Mouse (Mus musculus) midbrain, embryonic 16.5 days (tissue): ENCODE measurements around the gene Fancc. TPM values are rescaled to one million over a fixed set of nuclear protein-coding genes. Genes with fewer than 3 reads are reported as not detected.

Experiments
- ATAC-seq: fragments of 200-750 bp; cut with Nextera tagmentation; 2 replicates; pipeline ENCODE4 v1.8.0; 2017; ENCODE audit warnings: moderate TSS enrichment
- H3K27ac ChIP-seq: fragments of 300-500 bp; sonication (generic); 2 replicates; pipeline ENCODE4 v1.5.1; 2014; ENCODE audit warnings: mild to moderate bottlenecking, low read length, mixed read lengths
- H3K27me3 ChIP-seq: fragments of 300-500 bp; sonication (generic); 2 replicates; pipeline ENCODE4 v1.6.1; 2014; ENCODE audit warnings: low read depth, low read length, mixed read lengths; ENCODE audit not compliant: control insufficient read depth, insufficient read depth
- H3K36me3 ChIP-seq: fragments of 300-500 bp; sonication (generic); 2 replicates; pipeline ENCODE4 v1.6.1; 2014; ENCODE audit warnings: mild to moderate bottlenecking, low read length, moderate library complexity, mixed read lengths; ENCODE audit not compliant: control insufficient read depth, insufficient read depth
- H3K4me1 ChIP-seq: fragments of 300-500 bp; sonication (generic); 2 replicates; pipeline ENCODE4 v1.6.1; 2014; ENCODE audit warnings: mild to moderate bottlenecking, low read length, mixed read lengths; ENCODE audit not compliant: control insufficient read depth, insufficient read depth
- H3K4me2 ChIP-seq: fragments of 300-500 bp; sonication (generic); 2 replicates; pipeline ENCODE4 v1.6.1; 2014; ENCODE audit warnings: mild to moderate bottlenecking, low read length, mixed read lengths
- H3K4me3 ChIP-seq: fragments of 300-500 bp; sonication (generic); 2 replicates; pipeline ENCODE4 v1.5.1; 2014; ENCODE audit warnings: low read depth, mild to moderate bottlenecking, low read length, moderate library complexity, mixed read lengths
- H3K9ac ChIP-seq: fragments of 300-500 bp; sonication (generic); 2 replicates; pipeline ENCODE4 v1.6.1; 2014; ENCODE audit warnings: low read depth, low read length, mixed read lengths
- H3K9me3 ChIP-seq: fragments of 300-500 bp; sonication (generic); replicated peaks from 2 replicates; pipeline ENCODE4 v1.6.1; 2014; ENCODE audit warnings: mild to moderate bottlenecking, low read length, mixed read lengths; ENCODE audit not compliant: control insufficient read depth, poor library complexity, severe bottlenecking
- WGBS: fragments of 180-500 bp; shearing (Covaris S2); extraction: QIAGEN DNeasy Blood & Tissue Kit; methylation state at CpG from one replicate; pipeline ENCODE4 v1.1.7; 2014; 5-methylcytosine and 5-hydroxymethylcytosine counted together
- polyA plus RNA-seq: library from polyadenylated mRNA; unstranded; fragments of >200 nt; fragmentation: Nextera tagmentation; extraction: Ambion mirVana; gene quantifications from 2 replicates; pipeline ENCODE4 v1.2.1, GENCODE M21; 2015

Gene Fancc
- polyA plus RNA-seq, 1 experiment from 2014 or later = 14.2 TPM

- no peak overlapping the region for H3K4me3 ChIP-seq
- WGBS = 90% methylated on average over 6 of the region's 6 CpGs
- no peaks in the 10 kb centered on the region for H3K4me1 ChIP-seq
- peaks cover 26% of the 10 kb centered on the region for H3K36me3 ChIP-seq
- no peak overlapping the region for H3K9ac ChIP-seq
- no peak for ATAC-seq
- H3K9me3 ChIP-seq = no peaks in the 10 kb centered on the region
- H3K4me2 ChIP-seq = no peak overlapping the region
- H3K27me3 ChIP-seq = no peaks in the 10 kb centered on the region
- H3K27ac ChIP-seq = no peak overlapping the region
Measured at GRCm38 (mm10) chr13:63507001-63507556, 10.0 kb upstream of the Fancc start.

- 44% methylated on average over 1 of the region's 1 CpGs for WGBS
- Histone ChIP-seq H3K4me2 (no peak overlapping the region), H3K4me3 (no peak overlapping the region), H3K27me3 (no peaks in the 10 kb centered on the region), H3K27ac (no peak overlapping the region), H3K4me1 (no peaks in the 10 kb centered on the region), H3K36me3 (peaks cover 19% of the 10 kb centered on the region), H3K9me3 (no peaks in the 10 kb centered on the region), H3K9ac (no peak overlapping the region)
- no peak for ATAC-seq
Measured at GRCm38 (mm10) chr13:63506364-63506763, 9.3 kb upstream of the Fancc start.

- Histone ChIP-seq H3K9ac (no peak overlapping the region), H3K4me1 (no peaks in the 10 kb centered on the region), H3K27me3 (no peaks in the 10 kb centered on the region), H3K4me3 (no peak overlapping the region), H3K4me2 (no peak overlapping the region), H3K36me3 (no peaks in the 10 kb centered on the region; the same call in 1 of the 2 replicates), H3K27ac (no peak overlapping the region), H3K9me3 (no peaks in the 10 kb centered on the region)
- 98% methylated on average over 2 of the region's 2 CpGs for WGBS
- no peak for ATAC-seq
Measured at GRCm38 (mm10) chr13:63502391-63502790, 5.3 kb upstream of the Fancc start.

- ATAC-seq = no peak
- H3K27ac ChIP-seq = no peak overlapping the region
Measured at GRCm38 (mm10) chr13:63499489-63499888, 2.4 kb upstream of the Fancc start.

GRCm38 (mm10) chr13:63487707-63488042, 9.4 kb downstream of the Fancc start:
- Histone ChIP-seq H3K4me3 (no peak overlapping the region), H3K4me2 (no peak overlapping the region), H3K9ac (no peak overlapping the region), H3K27ac (no peak overlapping the region), H3K27me3 (no peaks in the 10 kb centered on the region), H3K4me1 (peaks cover 7% of the 10 kb centered on the region; the same call in 1 of the 2 replicates), H3K36me3 (no peaks in the 10 kb centered on the region), H3K9me3 (no peaks in the 10 kb centered on the region)
- no peak for ATAC-seq
- WGBS = 44% methylated on average over 7 of the region's 7 CpGs

More at GRCm38 (mm10) chr13:63499489-63499888, 2.4 kb upstream of the Fancc start:
- Histone ChIP-seq H3K9me3 (no peaks in the 10 kb centered on the region), H3K4me1 (peaks cover 3% of the 10 kb centered on the region; the same call in 1 of the 2 replicates), H3K9ac (no peak overlapping the region), H3K36me3 (no peaks in the 10 kb centered on the region), H3K27me3 (no peaks in the 10 kb centered on the region), H3K4me2 (no peak overlapping the region), H3K4me3 (no peak overlapping the region)
- 92% methylated on average over 2 of the region's 2 CpGs for WGBS

GRCm38 (mm10) chr13:63486791-63487706, 10.0 kb downstream of the Fancc start:
- Histone ChIP-seq H3K27me3 (no peaks in the 10 kb centered on the region), H3K9me3 (no peaks in the 10 kb centered on the region), H3K4me3 (peak overlapping the region; percentile 7; the same call in 1 of the 2 replicates), H3K27ac (no peak overlapping the region), H3K9ac (0 out of 2 replicates have a peak overlapping the region, but pooled peaks have one; percentile 39), H3K4me2 (peak overlapping the region; percentile 32), H3K36me3 (no peaks in the 10 kb centered on the region), H3K4me1 (peaks cover 7% of the 10 kb centered on the region; the same call in 1 of the 2 replicates)
- peak; percentile 57 for ATAC-seq
- 5% methylated on average over 18 of the region's 18 CpGs for WGBS

GRCm38 (mm10) chr13:63475356-63475755, 21.7 kb downstream of the Fancc start:
- Histone ChIP-seq H3K4me1 (no peaks in the 10 kb centered on the region), H3K27me3 (no peaks in the 10 kb centered on the region)
- WGBS = 80% methylated on average over 8 of the region's 8 CpGs

GRCm38 (mm10) chr13:63452898-63453297, 44.2 kb downstream of the Fancc start:
- Histone ChIP-seq H3K9me3 (no peaks in the 10 kb centered on the region), H3K27me3 (no peaks in the 10 kb centered on the region), H3K9ac (no peak overlapping the region), H3K4me1 (no peaks in the 10 kb centered on the region), H3K4me2 (no peak overlapping the region), H3K27ac (no peak overlapping the region), H3K36me3 (no peaks in the 10 kb centered on the region), H3K4me3 (no peak overlapping the region)
- 82% methylated on average over 5 of the region's 5 CpGs for WGBS
- ATAC-seq = no peak

More at GRCm38 (mm10) chr13:63475356-63475755, 21.7 kb downstream of the Fancc start:
- no peak for ATAC-seq
- Histone ChIP-seq H3K9me3 (no peaks in the 10 kb centered on the region), H3K4me2 (no peak overlapping the region), H3K4me3 (no peak overlapping the region), H3K9ac (no peak overlapping the region), H3K27ac (no peak overlapping the region), H3K36me3 (no peaks in the 10 kb centered on the region)

GRCm38 (mm10) chr13:63451140-63451539, 45.9 kb downstream of the Fancc start:
- Histone ChIP-seq H3K36me3 (no peaks in the 10 kb centered on the region), H3K9ac (no peak overlapping the region), H3K9me3 (no peaks in the 10 kb centered on the region), H3K4me3 (no peak overlapping the region), H3K27ac (no peak overlapping the region), H3K4me1 (no peaks in the 10 kb centered on the region), H3K4me2 (no peak overlapping the region), H3K27me3 (no peaks in the 10 kb centered on the region)
- WGBS = 55% methylated on average over 7 of the region's 7 CpGs
- no peak for ATAC-seq
